Mouse (Mus musculus) adrenal gland, adult (tissue): Measurements from ENCODE around the gene Gpr18.

Experiments used
- DNase-seq, 2 experiments: peaks; one replicate each; pipeline ENCODE4 v3.0.0; 2022 to 2023; ENCODE audit warnings: low spot score in 1 of 2; ENCODE audit not compliant: inconsistent age in 2 of 2

The Gpr18 gene

DNA sequence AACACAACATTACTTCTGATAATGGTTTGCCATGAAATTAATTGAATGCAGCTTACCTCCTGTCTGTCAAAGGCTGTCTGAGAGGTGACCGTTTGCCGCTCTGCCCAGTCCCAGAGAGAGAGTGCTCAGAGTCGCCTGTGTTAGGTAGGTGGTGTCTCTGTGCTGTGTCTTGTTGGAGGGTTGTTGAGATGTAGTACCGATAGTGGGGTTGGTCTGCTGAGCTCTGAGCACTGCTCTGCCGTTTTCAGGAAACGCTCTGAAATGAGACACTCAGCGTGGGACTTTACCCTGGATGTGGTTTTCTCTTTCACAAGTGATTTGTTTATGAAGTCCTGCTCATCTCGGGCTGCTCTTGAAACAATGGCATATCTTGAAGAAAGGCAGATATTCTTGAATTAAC is at the start of gene Gpr18:
Gene Gpr18, minus strand, starts transcription at position 161 of the 400 bp plus-strand sequence.
- DNase-seq = no peak

DNA sequence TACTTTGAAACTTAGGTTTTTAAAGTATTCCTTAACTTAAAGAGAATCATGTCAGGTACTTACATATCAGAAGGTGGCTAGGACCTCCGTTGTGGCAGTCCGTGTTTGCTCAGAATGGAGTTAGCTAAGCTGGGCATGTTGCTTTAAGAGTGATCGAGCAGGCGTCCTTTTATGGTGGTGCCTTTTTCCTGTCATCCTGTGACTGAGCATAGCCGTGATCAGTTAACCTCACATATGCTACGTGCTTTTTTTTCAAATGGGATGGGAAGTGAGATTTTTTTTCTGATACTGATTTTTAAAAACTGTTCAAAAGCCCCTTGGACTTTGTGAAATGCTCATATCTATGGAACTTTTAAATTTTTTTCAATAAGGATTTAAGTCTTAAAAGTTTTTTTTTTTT is 49.4 kb upstream of the Gpr18 start, which contains the start of gene Gpr183:
Gene Gpr183, minus strand, starts transcription at position 206 of the 400 bp plus-strand sequence.
- DNase-seq = no peak

DNA sequence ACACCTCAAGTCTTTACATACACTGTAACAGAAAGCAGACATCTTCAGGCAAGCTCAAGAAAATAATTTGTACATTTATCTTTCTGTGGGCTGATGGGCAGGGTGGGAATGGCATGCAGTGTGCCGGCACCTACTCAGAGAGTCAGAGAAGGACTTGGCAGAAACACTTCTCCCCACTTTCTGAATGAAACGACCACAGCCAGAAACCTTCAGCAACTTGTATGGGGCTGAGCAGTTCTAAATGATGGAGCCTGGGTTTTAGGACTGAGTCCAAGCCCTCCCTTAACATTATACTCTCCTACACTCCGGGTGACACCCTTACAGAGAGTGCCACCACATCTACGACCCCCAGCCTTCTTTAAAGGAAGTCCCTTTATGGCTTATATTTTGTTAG is 48.4 kb upstream of the Gpr18 start:
- no peak for DNase-seq

DNA sequence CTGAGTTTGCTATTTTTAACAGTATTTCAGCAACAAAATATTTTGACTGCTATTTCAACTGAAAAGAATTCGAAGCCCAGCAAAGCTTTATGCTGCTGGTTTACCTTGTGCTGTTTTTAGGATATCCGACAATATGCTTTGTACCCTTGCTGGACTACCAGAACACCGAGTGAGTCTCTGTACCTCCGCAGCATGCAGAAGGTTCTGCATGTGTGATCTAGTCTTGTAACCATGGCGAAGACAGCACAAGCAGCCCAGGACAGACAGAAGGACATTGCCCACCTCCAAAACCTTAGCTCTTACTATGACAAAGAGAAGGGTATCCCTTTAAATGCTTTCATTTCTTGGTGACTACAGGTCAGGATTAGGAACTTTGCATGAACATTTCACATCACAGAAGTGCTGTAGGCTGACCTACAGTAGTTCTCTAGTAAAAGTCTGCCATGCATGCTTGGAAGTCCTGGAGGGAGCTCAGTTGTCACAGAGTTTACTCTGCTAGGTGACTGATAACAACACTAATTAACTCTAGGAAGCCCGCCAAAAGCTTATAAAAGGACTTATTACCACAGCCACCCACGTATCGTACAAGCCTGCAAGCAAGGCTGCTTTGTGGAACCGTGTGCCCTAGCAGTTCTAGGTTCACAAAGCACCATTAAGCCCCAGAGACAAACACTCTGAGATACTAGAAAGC is 47.8 kb upstream of the Gpr18 start:
- DNase-seq = no peak

DNA sequence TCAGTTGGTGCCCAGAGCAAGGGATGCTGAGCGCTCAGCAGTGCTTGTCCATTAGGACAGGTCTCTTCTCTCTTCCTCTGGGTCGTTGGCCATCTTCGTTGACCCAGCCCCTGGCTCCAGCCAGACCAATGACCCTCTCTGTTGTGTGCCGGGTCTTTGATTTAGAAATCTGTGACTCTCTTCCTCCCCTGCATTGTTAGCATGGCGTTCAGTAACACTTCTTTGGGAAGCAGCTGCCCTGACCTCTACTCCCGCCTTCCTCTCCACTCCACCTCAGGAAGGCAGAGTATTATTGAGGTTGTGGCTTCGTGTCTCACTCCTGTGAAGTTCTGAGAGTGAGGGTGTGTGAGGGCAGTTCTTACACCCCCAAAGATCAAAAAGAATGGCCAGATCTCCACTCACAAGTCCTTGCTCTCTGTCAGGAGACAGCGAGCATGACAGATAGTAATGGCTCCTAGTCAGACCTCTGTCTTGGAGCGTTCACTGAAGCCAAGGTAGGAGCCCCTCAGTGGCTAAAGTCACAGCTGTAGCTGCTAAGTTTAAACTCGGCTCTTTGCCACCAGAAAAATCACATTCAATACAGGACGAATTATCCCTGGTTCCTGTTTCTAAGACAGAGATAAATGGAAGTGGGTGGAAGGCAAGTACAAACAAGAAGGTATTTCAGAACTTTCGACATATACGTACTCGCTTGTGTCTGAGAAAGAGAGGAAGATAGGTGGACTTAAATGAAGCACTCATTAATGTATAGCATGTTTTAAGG is 46.7 kb upstream of the Gpr18 start:
- DNase-seq = peak in 1 of 2 experiments; percentile 51

DNA sequence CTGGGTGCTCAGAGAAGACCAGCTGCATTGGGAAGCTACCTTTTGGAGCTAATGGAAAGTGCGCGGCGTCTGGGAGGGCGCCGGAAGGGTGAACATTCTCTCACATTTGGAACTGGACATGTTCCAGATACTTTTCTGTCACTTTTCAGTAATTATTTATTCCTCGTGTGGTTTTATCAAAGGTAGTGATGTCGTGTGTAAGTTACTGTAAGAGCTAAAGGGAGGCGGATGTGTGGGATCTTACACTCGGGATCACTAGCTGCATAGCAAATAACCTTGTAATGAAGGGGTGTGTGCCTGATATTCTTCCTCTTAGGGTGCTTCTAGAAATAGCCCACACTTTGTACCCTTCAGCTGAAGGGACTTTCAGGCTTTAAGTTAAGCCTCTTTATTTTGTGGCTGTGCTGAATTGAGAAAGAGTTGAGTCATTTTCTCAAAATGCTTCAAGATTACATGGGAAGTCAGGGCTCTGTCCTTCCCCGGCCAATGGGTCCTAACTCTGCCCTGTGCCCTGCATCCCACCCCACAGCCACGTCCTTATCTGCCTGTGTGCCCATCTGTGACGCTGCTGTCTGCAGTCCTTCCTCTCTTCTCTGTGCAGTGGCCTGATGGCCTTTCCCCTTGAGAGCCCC is 46.0 kb upstream of the Gpr18 start:
- DNase-seq = no peak

DNA sequence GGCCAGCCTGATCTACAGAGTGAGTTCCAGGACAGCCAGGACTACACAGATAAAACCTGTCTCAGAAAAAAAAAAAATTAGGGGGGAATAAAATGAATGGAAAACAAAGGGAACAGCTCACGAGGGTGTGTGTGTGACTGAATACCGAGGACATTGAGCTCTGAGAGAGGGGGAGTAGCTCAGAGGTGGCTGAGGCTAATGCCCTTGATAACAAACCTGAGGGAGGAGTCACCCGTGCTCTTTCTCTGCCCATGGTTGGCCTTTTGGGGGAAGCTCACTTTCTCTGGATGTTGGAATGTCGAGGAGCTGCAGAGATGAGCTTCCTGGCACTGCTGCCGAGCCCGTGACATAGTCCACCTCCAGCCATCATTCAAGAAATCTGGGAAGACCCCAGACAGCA is 45.4 kb upstream of the Gpr18 start:
- no peak for DNase-seq

DNA sequence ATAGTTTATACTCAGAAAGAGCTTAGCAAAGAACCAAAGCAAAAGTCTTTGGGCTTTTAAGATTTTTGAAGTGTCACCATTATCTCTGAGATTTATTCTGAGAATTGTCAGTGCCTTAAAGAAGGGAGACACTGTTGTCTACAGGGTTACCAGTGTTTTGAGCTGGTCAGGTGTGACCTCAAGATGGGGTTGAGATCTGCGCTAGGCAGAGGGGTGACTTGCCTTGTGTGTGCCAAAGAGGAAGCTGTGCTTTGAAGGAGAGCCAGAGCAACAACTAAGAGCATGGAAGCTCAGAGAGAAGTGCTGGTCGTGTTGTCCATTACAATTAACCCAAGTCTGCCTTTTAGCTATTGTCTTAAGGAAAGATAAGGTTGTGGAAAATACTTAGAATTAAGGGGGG is 45.0 kb upstream of the Gpr18 start:
- DNase-seq = no peak

DNA sequence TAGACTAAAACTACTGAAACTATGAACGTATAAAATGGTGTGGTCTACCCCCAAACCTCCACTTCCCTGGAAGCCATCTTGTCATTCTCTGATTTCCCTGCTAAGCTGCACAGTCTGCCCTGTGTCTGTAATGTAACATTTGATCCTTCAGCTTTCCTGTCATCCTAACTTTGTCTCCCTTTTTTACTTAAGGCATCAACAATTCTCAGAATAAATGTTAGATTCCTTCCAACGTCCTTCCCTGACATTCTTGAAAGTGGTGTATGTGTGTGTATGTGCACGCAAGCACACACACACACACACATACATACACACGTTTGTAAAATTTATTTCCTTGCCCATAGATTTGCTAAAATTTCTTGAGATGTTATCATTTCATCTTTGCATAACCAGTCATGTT is 44.5 kb upstream of the Gpr18 start:
- no peak for DNase-seq

DNA sequence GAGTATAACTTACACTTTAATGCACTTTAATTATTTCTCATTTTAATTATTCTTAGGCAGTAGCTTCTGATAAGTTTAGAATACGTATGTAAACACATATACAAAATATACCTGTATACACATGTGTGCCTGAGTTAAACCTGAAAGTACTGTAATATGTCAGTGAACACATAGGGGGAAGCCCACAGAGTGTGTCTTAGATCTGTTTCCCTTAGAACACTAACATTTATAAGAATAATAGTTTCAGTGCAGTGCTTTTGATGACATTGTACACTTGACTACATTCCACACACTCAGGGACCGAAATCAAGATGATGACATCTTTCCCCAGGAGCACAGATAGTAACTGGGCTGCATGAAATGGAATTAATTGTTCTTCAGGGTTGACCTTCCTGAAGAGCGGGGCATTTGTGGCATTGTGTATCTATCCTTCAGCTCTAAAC is 44.0 kb upstream of the Gpr18 start:
- no peak for DNase-seq

DNA sequence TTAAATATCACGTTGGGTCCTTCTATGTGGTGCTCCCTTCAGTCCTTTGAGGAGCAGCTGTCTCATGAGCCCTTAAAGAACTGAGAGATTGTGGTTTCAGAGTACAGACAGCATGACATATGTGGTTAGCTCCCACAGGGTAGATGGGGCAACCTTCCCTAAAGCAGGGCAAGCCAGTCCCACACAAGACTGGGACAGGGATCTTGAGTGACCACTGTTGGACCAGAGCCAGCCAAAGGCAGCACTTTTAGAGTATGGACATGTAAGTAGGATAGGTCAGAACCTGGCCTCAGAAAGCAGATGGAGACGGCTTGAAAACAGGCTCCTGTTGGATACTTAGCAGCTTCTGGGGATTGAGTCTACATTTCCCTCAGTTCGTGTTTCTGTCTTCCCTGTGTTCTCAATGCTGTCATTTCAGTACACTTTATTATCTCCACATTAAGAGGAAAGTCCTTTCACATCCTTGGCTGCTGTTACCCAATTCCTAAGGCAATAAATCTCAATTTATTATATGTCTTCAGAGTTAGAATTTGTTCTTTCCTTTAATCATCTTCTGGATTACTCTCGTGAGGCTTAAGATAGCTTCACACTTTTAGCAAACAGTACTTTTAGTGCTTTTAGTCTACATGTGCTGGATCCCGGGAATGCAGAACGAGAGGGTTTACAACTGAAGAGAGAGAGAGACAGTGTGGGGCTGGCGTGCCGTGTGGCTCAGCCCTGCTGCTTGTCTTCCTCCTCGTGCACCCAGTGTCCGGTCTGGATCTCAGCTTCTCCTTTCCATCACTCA is 43.4 kb upstream of the Gpr18 start:
- no peak for DNase-seq

DNA sequence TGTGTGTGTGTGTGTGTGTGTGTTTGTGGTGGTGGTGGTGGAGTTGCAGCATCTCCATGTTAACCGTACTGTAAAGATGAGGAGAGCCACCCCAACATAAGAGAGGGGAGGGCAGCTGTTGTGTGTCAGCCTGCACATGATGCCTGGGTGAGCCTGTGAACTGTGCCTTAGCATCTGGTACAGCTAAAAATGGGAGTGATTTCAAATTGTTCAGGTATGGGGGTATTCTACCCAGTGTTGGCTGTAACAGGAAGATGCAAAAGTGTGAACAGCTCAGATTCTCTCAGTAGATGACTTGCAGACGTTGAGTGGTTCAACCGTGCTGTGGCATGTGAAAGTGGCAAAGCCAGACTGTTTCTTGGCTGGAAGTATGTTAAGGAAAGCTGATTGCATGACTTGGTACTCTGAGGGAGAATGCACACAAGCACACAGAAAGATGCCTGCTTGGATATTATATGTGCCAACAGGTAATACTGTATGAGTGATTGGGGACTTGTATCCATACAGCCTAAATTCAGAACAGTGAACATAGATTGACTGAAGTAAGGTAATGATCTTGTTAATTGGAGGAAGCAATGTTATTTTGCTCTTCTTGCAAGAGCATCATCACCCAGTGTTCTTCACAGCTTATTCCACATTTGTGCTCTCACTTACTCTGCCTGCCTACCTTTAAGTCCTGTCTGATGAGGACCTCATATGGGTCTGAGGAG is 42.6 kb upstream of the Gpr18 start:
- DNase-seq = no peak

DNA sequence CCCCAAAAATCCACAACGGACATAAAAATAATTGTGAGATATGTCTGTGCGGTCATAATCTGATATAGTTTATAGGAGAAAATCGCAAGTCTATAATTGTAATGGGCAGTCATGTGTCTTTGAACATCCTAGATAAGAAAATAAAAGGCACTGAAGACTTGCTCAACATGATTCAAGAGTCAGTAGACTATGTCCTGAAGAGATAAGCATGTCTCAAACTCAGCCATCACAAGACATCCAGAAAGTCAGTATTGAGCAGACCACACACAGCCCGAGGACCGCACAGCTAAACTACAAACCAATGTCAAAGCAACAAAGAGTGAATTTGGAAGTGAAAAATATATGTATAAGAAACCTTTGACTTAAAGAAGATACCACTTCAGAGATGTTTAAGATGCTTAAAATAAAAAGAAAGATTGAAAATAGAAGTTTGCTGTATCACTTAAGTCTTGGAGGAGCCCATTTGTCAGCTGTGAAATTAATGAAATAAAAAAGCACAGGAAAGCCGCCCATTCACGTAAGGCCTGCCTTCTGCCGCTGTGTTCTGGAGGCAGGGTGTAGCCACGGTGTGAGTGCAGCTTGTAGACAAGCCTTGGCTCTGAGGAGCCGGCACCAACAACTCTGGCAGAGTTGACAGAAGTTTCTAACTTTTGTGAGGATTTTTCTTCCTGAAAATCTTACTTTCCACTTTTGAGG is 41.7 kb upstream of the Gpr18 start:
- no peak for DNase-seq

DNA sequence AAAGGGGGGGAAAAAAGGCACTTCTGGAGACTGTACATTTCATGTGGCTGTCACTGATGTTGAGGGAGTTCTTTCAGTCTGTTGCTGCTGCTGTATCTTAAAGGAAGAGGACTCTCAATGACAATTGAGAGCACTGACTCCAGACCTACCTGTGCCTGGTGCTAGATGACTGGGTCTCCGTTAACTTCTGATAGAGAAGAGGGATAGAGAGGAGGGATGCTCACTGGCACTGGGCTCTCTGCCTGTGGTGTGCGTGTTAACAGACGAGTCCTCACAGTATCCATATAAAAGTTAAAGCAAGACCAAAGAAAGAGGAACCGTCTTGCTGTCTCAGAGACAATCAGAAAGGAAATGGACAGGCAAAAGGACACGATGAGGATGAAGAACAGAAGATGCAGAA is 40.7 kb upstream of the Gpr18 start:
- DNase-seq = no peak

DNA sequence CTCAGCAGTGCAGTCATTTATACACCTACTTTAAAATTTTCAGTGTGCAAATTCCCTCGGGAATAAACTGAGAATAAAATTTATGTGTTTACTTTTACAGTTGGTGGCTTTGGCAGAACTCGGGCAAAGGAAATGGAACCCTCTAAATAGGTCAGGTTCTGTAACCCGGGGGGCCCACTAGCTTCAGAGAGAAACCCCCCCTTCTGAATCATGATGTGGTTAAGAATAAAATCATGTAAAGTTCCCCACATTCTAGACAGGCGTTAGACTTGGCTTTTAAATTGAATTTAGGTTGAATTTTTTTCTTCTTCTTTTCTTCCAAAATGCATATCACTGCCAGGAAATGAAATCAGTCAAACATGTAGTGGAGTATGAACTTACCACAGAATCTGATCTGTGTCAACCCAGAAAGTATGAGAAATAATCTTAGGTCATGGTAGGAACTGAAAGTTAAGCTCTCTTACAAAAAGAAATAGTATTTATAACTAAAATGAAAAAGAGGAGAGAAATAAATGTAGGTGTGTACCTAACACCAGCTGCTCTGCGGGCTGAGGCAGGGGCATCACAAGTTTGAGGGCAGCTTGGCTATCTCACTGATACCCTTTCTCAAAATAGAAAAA is 39.7 kb upstream of the Gpr18 start:
- DNase-seq = no peak

DNA sequence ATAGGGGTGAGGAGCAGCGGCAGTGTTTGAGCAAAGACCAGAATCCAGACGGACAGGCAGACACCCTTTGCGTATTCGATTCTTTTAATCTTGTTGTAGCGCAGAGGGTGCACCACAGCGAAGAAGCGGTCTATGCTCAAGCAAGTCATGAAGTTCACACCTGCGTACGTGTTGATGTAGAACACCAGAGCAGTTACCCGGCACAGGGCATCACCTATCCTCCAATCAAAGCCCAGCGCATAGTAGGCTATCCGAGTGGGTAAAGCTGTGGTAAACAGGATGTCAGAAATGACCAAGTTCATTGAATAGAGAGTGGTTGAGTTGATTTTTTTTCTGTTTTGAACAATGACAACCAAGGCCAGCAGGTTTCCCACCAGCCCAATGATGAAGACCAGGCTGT is 39.0 kb upstream of the Gpr18 start:
- no peak for DNase-seq

DNA sequence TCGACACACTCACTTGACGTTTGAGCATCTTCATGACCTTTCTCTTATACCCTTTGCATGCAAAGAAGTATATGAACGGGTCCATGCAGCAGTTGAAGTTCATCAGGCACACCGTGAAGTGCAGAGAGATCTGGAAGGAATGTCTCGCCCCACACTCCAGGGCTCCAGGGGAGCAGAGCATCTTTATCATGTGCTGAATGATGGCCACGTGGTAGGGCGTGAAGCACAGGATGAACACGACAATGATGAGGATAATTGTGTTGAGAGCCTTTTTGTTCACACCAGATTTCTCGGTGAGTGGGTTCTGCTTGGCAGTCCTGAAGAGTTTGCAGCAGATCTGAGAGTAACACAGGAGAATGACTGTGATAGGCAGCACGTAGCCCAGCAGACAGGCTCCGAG is 38.5 kb upstream of the Gpr18 start:
- no peak for DNase-seq

DNA sequence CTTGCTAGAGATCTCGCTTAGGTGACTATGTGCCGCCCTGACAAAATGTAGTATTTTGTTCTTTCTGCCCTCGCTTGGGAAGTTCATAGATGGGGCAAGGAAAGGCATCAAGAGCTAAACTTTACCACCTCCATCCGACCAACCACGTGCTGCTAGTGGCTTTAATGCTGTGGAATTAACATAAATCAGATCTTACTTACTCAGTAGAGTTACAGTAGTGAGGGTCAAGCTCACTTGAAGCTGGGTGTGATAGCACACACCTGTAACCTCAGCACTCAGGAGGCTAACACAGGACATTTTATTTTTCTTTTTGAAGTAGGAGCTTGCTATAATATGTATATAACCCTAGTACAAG is 36.4 kb upstream of the Gpr18 start:
- no peak for DNase-seq

DNA sequence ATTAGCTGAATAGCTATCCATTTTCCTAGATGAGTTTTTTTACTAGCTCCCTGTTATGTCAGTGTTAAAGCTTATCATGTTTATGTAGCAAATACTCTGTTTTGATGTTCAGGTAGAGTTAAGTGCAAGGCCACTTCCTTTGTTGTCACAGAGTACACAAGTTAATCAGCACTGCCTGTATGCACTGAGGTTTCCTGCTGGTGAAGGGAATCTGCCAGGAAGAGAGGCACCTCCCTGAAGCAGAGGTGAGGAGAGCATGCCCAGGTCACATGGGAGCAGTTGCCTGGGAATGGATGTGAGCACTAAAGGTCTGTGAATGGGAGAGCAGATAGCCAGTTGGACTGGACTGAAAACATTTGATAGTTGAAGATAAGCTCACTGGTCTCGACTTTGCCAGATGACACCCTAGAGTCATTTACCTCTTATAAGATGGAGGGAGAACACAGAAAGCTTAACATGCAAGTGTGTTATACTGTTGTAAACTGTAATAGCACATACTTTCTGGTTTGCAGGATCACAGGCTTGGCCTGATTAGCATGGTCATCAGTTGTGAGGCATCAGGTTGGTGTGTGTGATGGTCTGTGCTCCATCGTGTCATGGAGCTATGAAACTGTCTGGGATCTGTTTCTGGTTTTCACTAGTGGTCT is 35.9 kb upstream of the Gpr18 start:
- no peak for DNase-seq
